Mouse (Mus musculus) ES-Bruce4 (cell line): Measurements from ENCODE around the gene Rora. TPM values are rescaled to one million over a fixed set of nuclear protein-coding genes. Genes with fewer than 3 reads are reported as not detected.

ENCODE experiments used
- H3K27ac ChIP-seq: 2 replicates; pipeline ENCODE4 v1.5.1; 2012; ENCODE audit warnings: low read length, inconsistent platforms; ENCODE audit not compliant: insufficient read depth
- H3K27me3 ChIP-seq: 2 replicates; pipeline ENCODE4 v1.6.1; 2012; ENCODE audit warnings: mild to moderate bottlenecking, low read length, inconsistent platforms; ENCODE audit not compliant: control insufficient read depth, poor library complexity, insufficient read depth, severe bottlenecking
- H3K36me3 ChIP-seq: 2 replicates; pipeline ENCODE4 v1.6.1; 2012; ENCODE audit warnings: inconsistent platforms, mild to moderate bottlenecking, low read length, moderate library complexity; ENCODE audit not compliant: control insufficient read depth, poor library complexity, insufficient read depth, severe bottlenecking
- H3K4me1 ChIP-seq: one replicate; pipeline ENCODE4 v1.8.1; 2011; ENCODE audit warnings: low read length; ENCODE audit not compliant: control insufficient read depth, insufficient read depth
- H3K4me3 ChIP-seq: 2 replicates; pipeline ENCODE4 v1.5.1; 2011; ENCODE audit warnings: low read depth, mild to moderate bottlenecking, low read length
- H3K9ac ChIP-seq: 2 replicates; pipeline ENCODE4 v1.6.1; 2012; ENCODE audit warnings: low read depth, mild to moderate bottlenecking, inconsistent platforms; ENCODE audit not compliant: poor library complexity, severe bottlenecking
- H3K9me3 ChIP-seq: replicated peaks from 2 replicates; pipeline ENCODE4 v1.6.1; 2012; ENCODE audit warnings: mild to moderate bottlenecking, low read length, inconsistent platforms; ENCODE audit not compliant: control insufficient read depth, poor library complexity, insufficient read depth, severe bottlenecking
- CTCF ChIP-seq: IDR thresholded peaks from one replicate; pipeline ENCODE4 v1.8.1; 2011; ENCODE audit warnings: low read depth, low read length
- EP300 ChIP-seq: IDR thresholded peaks from 2 replicates; pipeline ENCODE4 v1.6.1; 2011; ENCODE audit warnings: low read depth, low read length; ENCODE audit not compliant: insufficient read depth
- POLR2A ChIP-seq: IDR thresholded peaks from one replicate; pipeline ENCODE4 v1.8.1; 2011; ENCODE audit warnings: low read length; ENCODE audit not compliant: insufficient read depth
- polyA plus RNA-seq: library from polyadenylated mRNA; stranded (reverse); fragments of >200 nt; gene quantifications from 2 replicates; pipeline ENCODE4 v1.2.4, GENCODE M21; 2011; ENCODE audit warnings: low read depth; ENCODE audit not compliant: missing spikeins, insufficient read depth, insufficient read length

Rora gene
- polyA plus RNA-seq, 1 experiment = 3.6 TPM

DNA sequence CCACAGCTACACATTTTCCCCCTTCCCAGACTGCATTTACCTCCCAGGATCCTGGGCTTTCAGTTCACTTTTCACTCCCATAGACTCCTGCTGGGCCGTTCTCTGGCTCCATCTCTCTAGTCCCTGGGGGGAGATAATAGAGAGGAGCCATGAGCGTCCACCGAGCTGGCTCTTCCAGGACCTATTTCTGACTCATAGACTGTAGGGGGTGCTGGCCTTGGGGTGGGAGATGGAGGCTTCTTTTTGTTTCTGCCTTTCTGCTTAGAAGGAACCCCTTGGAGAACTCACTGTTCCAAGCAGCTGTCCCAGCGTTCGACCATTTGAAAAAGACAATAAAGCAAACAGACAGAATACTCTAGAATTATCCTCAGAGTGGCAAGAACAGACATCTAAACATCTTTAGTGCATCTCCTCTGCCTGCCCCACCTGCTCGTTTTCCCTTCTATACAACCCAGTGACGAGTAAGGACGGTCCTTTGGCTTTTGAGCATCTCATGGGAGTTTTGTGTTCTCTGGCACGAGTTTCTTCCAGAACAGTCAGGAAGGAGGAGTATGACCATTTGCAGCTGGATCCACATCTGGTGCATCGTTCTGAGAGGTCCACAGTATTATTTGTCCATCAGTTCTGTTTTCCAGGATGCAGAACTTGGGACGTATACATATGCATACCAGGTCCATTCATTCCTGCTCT lies 73.7 kb downstream of the Rora start:
- Histone ChIP-seq H3K9me3 (no peaks in the 10 kb centered on the region), H3K27me3 (no peaks in the 10 kb centered on the region), H3K4me1 (no peaks in the 10 kb centered on the region), H3K4me3 (no peak overlapping the region), H3K27ac (no peak overlapping the region), H3K36me3 (no peaks in the 10 kb centered on the region), H3K9ac (no peak overlapping the region)
- TF ChIP-seq CTCF (no peak), EP300 (no peak), POLR2A (no peak)

DNA sequence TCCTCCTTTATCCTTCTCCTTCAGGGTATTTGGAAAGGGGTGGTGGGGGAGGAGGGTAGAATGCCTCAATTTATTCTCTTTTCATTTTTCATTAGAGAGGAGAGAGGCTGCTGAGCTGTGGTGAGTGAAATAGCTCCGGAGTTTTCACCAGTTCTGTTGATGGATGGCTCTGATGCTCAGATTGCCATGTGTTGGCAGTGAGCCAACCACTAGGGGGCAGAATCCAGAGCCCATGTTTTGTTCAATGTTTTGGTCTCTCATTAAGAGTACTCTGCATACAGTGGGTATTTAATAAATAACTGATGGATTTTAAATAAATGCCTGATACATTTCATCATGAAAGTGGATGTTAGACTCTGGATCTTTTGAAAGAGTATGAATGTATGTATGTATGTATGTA lies 77.9 kb downstream of the Rora start:
- Histone ChIP-seq H3K9me3 (no peaks in the 10 kb centered on the region), H3K27me3 (no peaks in the 10 kb centered on the region)
- TF ChIP-seq POLR2A = no peak
- TF ChIP-seq EP300 = no peak
- TF ChIP-seq CTCF = no peak

DNA sequence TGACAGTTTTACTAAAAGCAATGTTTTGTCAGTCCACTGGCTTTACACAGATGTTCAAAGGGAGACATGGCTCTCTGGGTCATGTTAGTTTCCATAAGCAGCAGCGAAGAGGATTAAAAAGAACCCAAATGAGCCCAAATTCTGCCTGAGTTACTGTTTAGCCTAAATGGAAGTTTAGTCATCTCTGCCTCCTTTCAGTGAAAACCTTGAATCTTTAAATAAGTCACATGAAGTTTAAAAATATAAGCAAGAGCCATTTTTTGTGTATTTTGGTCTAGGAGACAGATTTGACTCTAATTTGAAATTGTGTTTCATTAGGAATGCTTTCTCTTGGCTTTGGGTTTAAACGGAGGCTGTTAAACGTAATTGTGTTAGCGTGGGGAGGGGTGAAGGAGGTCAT lies 79.3 kb downstream of the Rora start:
- no peaks in the 10 kb centered on the region for H3K27me3 ChIP-seq
- H3K9ac ChIP-seq = no peak overlapping the region
- no peaks in the 10 kb centered on the region for H3K9me3 ChIP-seq
- H3K4me3 ChIP-seq = no peak overlapping the region
- no peaks in the 10 kb centered on the region for H3K4me1 ChIP-seq
- H3K27ac ChIP-seq = no peak overlapping the region
- TF ChIP-seq CTCF = no peak
- no peak for TF ChIP-seq EP300
- TF ChIP-seq POLR2A = no peak
- no peaks in the 10 kb centered on the region for H3K36me3 ChIP-seq

More for the DNA sequence above, 77.9 kb downstream of the Rora start:
- Histone ChIP-seq H3K4me1 (no peaks in the 10 kb centered on the region), H3K9ac (no peak overlapping the region), H3K27ac (no peak overlapping the region), H3K36me3 (no peaks in the 10 kb centered on the region), H3K4me3 (no peak overlapping the region)

DNA sequence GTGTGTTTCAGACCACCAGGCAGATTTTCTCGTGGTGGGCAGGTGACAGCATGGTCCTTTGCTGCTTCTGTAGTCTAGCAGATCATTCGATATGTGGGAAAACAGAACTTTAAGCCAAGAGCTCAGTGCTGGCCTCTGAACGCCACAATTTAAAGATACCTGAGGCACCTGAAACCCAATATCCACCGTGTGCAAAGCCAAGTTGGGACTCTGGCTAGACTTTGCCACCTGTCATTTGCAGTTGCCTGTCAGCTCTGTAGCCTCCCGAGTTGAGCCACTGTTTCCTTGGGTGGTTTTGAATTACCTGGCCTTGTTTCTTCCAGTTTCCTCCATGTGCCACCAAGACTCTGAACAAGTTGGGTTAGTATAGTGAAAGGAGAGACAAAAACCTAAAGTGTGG lies 82.3 kb downstream of the Rora start:
- no peak overlapping the region for H3K9ac ChIP-seq
- TF ChIP-seq CTCF = no peak
- TF ChIP-seq POLR2A = no peak
- no peak for TF ChIP-seq EP300
- no peak overlapping the region for H3K4me3 ChIP-seq

DNA sequence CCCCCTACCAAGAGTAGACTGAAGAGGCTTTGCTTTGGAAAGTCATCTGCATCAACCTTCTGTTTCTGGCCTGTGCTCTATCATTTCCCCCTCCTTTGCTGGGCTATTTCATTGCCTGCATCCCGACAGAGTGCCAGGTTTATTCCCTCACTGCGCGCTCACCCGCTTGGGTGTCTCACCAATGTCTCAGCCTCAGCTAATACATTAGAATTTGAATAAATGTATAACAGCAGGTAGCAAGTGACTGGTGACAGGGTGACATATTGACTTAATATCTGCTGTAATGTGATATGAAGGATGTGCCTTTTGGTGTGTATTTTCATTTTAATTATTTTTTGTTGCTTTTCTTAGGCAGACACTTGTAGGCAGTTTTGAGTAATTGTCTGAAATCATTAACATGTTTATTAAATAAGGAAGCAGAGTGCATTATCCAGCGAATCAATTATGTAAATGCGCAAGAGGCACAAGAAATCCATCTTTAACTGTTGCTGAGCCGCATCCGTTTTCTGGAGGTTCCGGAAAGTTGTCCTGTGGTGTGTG lies 83.7 kb downstream of the Rora start:
- no peak overlapping the region for H3K4me3 ChIP-seq
- no peaks in the 10 kb centered on the region for H3K4me1 ChIP-seq
- TF ChIP-seq POLR2A (no peak), CTCF (no peak), EP300 (no peak)
- no peaks in the 10 kb centered on the region for H3K9me3 ChIP-seq
- H3K9ac ChIP-seq = no peak overlapping the region
- no peaks in the 10 kb centered on the region for H3K36me3 ChIP-seq
- H3K27me3 ChIP-seq = no peaks in the 10 kb centered on the region
- no peak overlapping the region for H3K27ac ChIP-seq

More for the DNA sequence above, 82.3 kb downstream of the Rora start:
- Histone ChIP-seq H3K36me3 (no peaks in the 10 kb centered on the region), H3K9me3 (no peaks in the 10 kb centered on the region), H3K4me1 (no peaks in the 10 kb centered on the region), H3K27me3 (no peaks in the 10 kb centered on the region), H3K27ac (no peak overlapping the region)

DNA sequence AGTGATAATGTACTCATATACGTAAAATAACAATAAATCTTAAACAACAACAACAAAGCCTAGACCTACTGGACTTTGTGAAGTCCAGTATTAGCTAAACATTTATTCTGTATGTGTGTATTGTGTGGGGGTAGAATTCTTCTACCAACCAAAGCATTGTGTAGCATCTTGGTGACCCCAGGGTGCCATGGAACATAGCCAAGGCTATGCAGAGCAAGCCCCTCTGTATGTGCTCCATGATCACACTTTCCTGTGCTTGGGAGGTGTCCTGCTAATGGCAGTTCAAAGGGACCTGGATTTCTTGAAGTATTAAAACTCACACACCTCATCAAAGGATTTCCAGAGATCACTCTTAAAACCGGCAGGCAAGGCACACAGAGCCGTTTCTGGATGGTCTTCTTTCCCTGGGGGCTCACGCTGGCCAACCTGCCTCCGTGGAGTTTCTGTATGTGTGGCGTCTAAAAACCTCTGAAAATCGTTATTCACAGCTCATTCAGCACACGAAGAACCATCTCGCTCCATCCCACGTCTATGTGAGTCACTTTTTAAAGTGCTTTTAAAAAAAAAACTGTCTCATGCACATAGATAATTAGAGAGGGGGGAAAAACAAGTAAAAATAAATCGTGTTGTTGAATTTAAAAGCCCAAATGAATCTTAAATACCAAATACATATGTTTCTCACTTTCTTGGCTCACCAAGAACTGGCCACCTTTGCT lies 92.5 kb downstream of the Rora start:
- H3K4me1 ChIP-seq = no peaks in the 10 kb centered on the region
- H3K9ac ChIP-seq = no peak overlapping the region
- H3K4me3 ChIP-seq = no peak overlapping the region
- no peak for TF ChIP-seq CTCF
- no peak for TF ChIP-seq EP300
- no peak for TF ChIP-seq POLR2A
- H3K27ac ChIP-seq = no peak overlapping the region
- no peaks in the 10 kb centered on the region for H3K36me3 ChIP-seq
- H3K27me3 ChIP-seq = no peaks in the 10 kb centered on the region
- H3K9me3 ChIP-seq = no peaks in the 10 kb centered on the region
